Comparison of ENCODE assay signal across 9 mouse cellular contexts in the genomic region with DNA sequence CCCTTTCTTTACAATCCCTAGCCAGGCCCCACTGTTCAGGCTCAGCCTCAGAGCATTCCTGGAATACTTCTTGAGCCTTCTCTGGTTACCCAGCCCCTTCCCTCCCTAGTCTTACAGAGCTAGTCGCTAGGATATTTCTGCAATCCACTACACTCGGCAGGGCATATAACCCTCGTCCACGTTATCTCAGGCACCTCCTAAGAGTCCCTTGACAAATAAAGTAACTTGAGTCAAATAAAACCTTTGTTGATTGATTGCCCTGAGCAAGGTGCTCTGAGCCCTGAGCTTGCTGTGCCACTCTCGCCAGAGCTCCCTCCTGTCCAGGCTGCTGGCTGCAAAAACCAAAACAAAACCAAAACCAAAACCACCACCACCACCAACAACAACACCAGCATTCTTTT. TPM values are rescaled to one million over a fixed set of nuclear protein-coding genes. Genes with fewer than 3 reads are reported as not detected.
A peak's percentile ranks its signal among the peaks of the same experiment; 100 is the strongest.
DNase-seq lines count a peak whose midpoint lies in the region; ATAC-seq lines count a peak whose summit lies in the region.
"Had no signal": no experiment of that assay in that cellular context is flagged by ENCODE, and none has a peak within 500 bp of the region (broad histone marks: within the 10 kb centered on the region; RNA-seq: fewer than 3 reads in every experiment).

No protein-coding gene starts in this region.

- DNase-seq in forebrain, embryonic 10.5 days (ENCODE audit: extremely low spot score, low spot score): peak; percentile 50
- no peak for DNase-seq in right cerebral cortex, adult 2 months (ENCODE audit: low spot score in 2 of 2)
- no peak for DNase-seq in gastrocnemius, postnatal 25 days
- no peak for DNase-seq in ovary, adult 18-20 months (ENCODE audit: low spot score)

- peaks cover 64% of the 10 kb centered on the region for H3K4me1 ChIP-seq in forebrain, embryonic 10.5 days
- peaks cover 31% of the 10 kb centered on the region for H3K4me1 ChIP-seq in forebrain, embryonic 16.5 days (replicated peaks; ENCODE audit: control insufficient read depth, insufficient read depth, low read length)
- H3K4me1 ChIP-seq in kidney, embryonic 16.5 days (ENCODE audit: insufficient read depth, low read length): peaks cover 64% of the 10 kb centered on the region

- 0 out of 2 replicates have a peak overlapping the region, but pooled peaks have one; percentile 10 for H3K4me3 ChIP-seq in forebrain, embryonic 10.5 days
- H3K4me3 ChIP-seq in forebrain, embryonic 16.5 days (replicated peaks; ENCODE audit: low read length): no peak overlapping the region
- no peak overlapping the region for H3K4me3 ChIP-seq in kidney, embryonic 16.5 days (ENCODE audit: low read length)
- peak overlapping the region; percentile 10; the same call in 1 of the 2 replicates for H3K4me3 ChIP-seq in macrophage (ENCODE audit: inconsistent target)

- no peaks in the 10 kb centered on the region for H3K27me3 ChIP-seq in forebrain, embryonic 10.5 days (ENCODE audit: poor library complexity, severe bottlenecking)
- peaks cover 8% of the 10 kb centered on the region for H3K27me3 ChIP-seq in forebrain, embryonic 16.5 days (replicated peaks; ENCODE audit: control insufficient read depth, insufficient read depth, low read length)
- H3K27me3 ChIP-seq in kidney, embryonic 16.5 days (ENCODE audit: insufficient read depth, low read length): no peaks in the 10 kb centered on the region

- H3K79me2 ChIP-seq in macrophage (ENCODE audit: inconsistent target): no peaks in the 10 kb centered on the region

- H3K9ac ChIP-seq in forebrain, embryonic 16.5 days (replicated peaks; ENCODE audit: low read depth, low read length): no peak overlapping the region
- H3K9ac ChIP-seq in kidney, embryonic 16.5 days (replicated peaks; ENCODE audit: low read length): peak overlapping the region; percentile 40

- H3K36me3 ChIP-seq in forebrain, embryonic 10.5 days (replicated peaks): no peaks in the 10 kb centered on the region
- H3K36me3 ChIP-seq in forebrain, embryonic 16.5 days (ENCODE audit: control insufficient read depth, insufficient read depth): no peaks in the 10 kb centered on the region
- H3K36me3 ChIP-seq in kidney, embryonic 16.5 days (ENCODE audit: insufficient read depth, low read length): no peaks in the 10 kb centered on the region
- H3K36me3 ChIP-seq in macrophage (ENCODE audit: inconsistent target): no peaks in the 10 kb centered on the region

- no peak overlapping the region for H3K4me2 ChIP-seq in forebrain, embryonic 16.5 days (ENCODE audit: low read length)
- H3K4me2 ChIP-seq in kidney, embryonic 16.5 days (replicated peaks; ENCODE audit: low read depth, low read length): peak overlapping the region; percentile 43

- H3K27ac ChIP-seq in forebrain, embryonic 10.5 days: peak overlapping the region; percentile 76
- no peak overlapping the region for H3K27ac ChIP-seq in forebrain, embryonic 16.5 days (ENCODE audit: low read length)
- H3K27ac ChIP-seq in kidney, embryonic 16.5 days (ENCODE audit: low read length): peak overlapping the region; percentile 85
- H3K27ac ChIP-seq in macrophage: no peak overlapping the region

- 6% methylated on average over 5 of the region's 5 CpGs for WGBS in forebrain, embryonic 10.5 days
- WGBS in forebrain, embryonic 16.5 days: 11% methylated on average over 5 of the region's 5 CpGs
- 7% methylated on average over 5 of the region's 5 CpGs for WGBS in kidney, embryonic 16.5 days
- 27% methylated on average over 5 of the region's 5 CpGs for WGBS in macrophage (ENCODE audit: missing documents)

- no peak for ATAC-seq in forebrain, embryonic 16.5 days
- 0 out of 2 replicates have a peak, but pooled peaks have one; percentile 38 for ATAC-seq in granulocyte monocyte progenitor cell, adult 5-6 weeks (replicated peaks; ENCODE audit: poor library complexity, severe bottlenecking)
- peak; percentile 62; the same call in 1 of the 2 replicates for ATAC-seq in kidney, embryonic 16.5 days (ENCODE audit: low FRiP score, low TSS enrichment)

- H3K9me3 ChIP-seq in forebrain, embryonic 10.5 days: no peaks in the 10 kb centered on the region
- no peaks in the 10 kb centered on the region for H3K9me3 ChIP-seq in forebrain, embryonic 16.5 days (ENCODE audit: control insufficient read depth, low read length)
- no peaks in the 10 kb centered on the region for H3K9me3 ChIP-seq in kidney, embryonic 16.5 days (ENCODE audit: low read length)

RNA-seq across cellular contexts. Expression of a gene that starts 37.0 kb away (rescaled TPM):
- not detected in 2 replicates for polyA plus RNA-seq in forebrain, embryonic 10.5 days (2016; fragmentation: Nextera tagmentation; extraction: Ambion mirVana)
- 0.48 TPM in 1 of 2 replicates, not detected in the other for polyA plus RNA-seq in forebrain, embryonic 16.5 days (2015; fragmentation: Nextera tagmentation; extraction: Ambion mirVana)
- total RNA-seq in granulocyte monocyte progenitor cell, adult 5-6 weeks (2014; fragmentation: Nextera tagmentation): not detected in 2 replicates
- not detected in 2 replicates for total RNA-seq in granulocyte monocyte progenitor cell, adult 5-6 weeks (2017)
- 0.24 and 0.35 TPM in 2 replicates for polyA plus RNA-seq in kidney, embryonic 16.5 days (2015; fragmentation: Nextera tagmentation; extraction: Ambion mirVana)
- not detected for total RNA-seq in macrophage (2018; cell fraction: chromatin; rRNA removed)
- total RNA-seq in macrophage (2018; cell fraction: cytosol; rRNA removed): not detected
- total RNA-seq in macrophage (2018; cell fraction: nucleus; rRNA removed): not detected
- polyA plus RNA-seq in macrophage (2018): not detected in 3 replicates
- total RNA-seq in gastrocnemius, postnatal 25 days (2021): not detected
- polyA plus RNA-seq: C2C12 had no signal

Comparison
In these comparisons a context has a peak if more than half of its experiments do, and no peak if none do; other contexts are left out.
1. H3K27ac ChIP-seq: peak in forebrain, embryonic 10.5 days (single experiment) and kidney, embryonic 16.5 days (single experiment); none in forebrain, embryonic 16.5 days (single experiment) and macrophage (single experiment).
2. H3K4me3 ChIP-seq: peak in forebrain, embryonic 10.5 days (single experiment) and macrophage (single experiment); none in forebrain, embryonic 16.5 days (single experiment) and kidney, embryonic 16.5 days (single experiment).